Mouse (Mus musculus) embryo, embryonic 10.5 days (tissue): Measurements from ENCODE around the gene Hspa14.
A peak's percentile ranks its signal among the peaks of the same experiment; 100 is the strongest.

Experiments used
- DNase-seq: peaks from one replicate; pipeline ENCODE4 v3.0.0-alpha.2; 2015; ENCODE audit warnings: low spot score

Gene Hspa14

DNA sequence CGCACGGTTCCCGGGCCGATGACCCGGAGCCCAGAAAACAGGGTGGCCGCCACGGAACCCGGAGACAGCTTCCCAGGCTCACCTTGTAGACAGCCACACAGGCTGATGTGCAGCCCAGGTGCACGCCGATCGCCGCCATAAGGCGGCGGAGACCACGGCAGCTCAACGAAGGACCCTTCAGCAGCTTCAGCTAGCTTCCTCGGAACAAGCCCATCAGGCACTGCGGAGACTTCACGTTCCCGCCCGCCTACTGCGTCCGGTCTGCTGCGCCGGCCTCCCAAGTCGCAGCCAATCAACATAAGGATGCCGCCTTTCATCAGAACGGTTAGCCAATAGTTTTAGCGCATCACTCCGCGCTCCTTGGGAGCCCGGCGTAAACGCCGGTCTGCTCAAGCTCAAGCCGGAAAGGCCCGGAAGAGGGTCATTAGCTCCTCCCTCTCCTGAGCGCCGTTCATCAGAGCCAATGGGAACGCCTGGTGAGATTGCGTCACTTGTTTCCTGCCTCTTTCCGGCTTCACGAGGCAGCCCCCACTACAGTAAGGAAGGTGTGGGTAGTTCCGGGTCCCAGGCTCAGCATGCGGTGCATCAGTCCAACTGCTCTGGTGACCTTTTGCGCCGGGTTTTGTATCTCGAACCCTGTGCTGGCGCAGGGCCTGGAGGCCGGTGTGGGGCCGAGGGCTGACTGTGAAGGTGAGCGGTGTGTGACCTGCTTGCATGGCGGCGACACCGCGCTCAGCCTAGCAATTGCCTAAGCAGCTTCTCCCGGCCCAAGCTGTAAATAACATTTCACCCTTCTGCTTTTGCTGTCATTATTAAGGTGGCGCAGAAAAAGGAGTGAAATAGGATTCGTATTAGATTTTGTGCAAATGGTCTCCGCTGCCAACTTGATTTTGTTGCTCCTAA is at the start of gene Hspa14, which contains the start of the genes Gm45902 and Cdnf:
TSS of gene Hspa14 (minus strand) at position 263 of the 903 bp plus-strand sequence.
TSS of gene Gm45902 (minus strand) at position 239 of the 903 bp plus-strand sequence.
TSS of gene Cdnf (plus strand) at position 479 of the 903 bp plus-strand sequence.
- DNase-seq: peak; percentile 99

DNA sequence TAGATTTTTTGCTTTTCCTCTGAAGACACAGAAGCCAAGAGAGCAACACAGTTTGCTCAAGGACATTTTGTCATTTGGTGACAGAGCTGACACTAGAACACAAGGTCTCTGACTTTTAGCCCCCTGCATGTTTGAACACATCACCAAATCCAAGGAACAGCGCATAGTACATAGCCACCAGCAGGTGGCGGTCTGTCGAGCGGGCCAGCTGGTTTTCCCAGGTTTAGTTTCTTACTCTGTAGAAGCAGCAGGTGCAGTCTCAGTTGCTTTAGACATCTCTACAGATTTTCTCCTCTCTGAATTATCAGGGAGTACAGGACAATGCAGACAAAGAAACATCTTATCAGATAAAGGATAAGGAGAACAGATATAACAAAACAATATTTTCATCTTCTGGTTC is 34.0 kb upstream of the Hspa14 start:
- DNase-seq: peak; percentile 71

DNA sequence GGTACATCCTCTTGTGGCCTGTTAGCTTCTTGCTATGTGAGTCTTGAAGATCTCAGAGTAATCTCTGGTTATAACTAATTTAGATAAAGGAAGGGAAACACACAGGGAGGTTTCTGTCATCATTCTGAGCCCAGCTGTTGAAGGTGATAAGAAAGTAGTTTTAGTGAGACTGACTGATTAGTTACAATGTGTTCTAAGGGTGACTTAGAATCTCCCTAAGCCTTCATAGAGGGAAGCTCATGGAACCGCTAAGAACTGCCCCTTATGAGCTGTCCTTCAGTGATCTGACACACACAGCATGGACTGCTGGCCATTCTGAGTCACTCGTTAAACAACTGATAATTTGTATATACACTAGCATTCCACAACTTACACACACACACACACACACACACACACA is 33.4 kb upstream of the Hspa14 start:
- DNase-seq: no peak

DNA sequence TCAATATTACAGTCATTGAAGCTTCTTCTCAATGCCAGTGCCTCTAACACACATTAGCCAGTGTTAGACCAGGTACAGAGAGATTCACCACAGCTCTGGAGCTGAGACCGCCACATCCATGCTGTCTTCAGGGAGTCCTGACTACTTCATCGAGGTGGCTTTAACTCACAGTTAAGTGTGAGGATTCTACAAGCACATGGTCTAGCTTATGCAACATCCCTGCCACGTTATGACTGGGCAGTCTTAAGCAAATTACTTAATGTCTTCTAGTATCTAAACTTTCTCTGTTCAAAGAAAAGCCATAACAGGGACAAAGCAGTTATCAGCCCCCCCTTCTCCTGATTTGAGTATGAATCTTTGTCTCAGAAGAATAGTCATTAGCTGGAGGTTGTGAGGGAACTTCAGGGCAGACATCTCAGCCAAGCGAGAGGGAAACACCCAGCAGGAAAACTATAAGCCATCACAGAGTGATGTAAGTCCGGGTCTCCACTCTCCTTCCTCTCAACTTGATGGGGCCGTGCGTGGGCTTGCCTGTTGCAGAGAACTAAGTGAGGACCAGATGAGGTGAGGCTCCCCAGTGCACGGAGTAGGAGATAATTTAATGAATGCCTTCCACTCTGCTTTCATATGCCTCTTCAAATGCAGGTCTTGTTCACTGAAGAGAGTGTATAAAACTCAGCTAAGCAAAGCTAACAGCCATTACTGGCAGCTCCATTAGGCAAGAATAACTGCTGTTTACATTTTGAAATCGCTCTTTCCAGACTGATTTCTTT is 28.9 kb upstream of the Hspa14 start:
- no peak for DNase-seq

DNA sequence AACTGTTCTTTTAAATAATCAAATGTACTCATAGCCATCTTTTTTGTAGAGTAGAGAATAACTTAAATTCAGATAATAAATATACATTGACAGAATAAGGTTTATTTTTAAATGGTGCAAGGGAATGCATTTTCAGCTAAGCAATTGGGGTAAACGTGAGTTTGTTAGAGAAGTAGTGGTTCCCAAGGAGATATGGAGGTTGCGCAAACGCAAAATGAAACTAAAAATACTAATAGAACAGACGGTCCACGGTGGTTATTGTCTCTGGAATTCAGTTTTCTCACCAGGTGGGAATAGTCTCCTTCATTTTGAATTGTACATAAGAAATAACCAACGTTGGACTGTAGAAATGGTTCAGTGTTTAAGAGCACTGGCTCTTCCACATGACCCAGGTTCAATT is 13.7 kb upstream of the Hspa14 start:
- no peak for DNase-seq

DNA sequence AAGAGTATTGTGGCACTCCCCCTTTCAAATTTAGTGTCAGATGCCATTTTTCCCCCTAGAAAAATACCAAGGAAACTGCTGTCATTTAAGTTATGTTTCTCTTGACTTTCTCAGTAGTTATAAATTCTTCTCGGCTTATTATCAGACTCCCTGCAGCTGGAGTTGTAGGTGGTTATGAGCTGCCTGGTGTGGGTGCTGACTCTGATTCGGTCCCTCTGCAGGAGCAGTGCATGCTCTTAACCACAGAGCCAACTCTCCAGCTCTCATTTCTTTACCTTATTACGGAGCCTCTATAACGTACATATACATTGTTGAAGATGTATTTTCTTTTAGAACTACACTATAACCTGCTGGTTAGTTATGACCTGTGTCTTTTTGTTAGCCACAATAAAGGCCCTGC is 9.9 kb upstream of the Hspa14 start:
- DNase-seq: no peak

DNA sequence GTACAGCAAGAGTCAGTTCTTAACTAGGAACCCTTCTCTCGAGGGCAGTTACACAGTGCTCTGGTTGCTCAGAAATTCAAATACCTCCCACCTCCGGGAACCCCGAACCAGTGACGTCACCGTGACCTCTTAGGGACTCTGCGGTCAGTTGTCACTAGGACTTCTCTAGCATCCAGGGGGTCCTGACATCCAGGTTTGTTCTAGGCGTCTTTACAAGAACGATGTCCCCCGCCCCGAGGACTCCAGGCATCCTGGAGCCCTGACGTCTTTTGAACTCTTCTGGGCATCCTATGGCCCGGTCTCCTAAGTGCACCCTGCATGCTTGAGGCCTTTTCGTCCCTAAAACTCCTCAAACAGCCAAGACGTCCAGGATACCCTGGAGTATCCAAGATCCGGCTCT is 538 bp downstream of the Hspa14 start:
- DNase-seq: peak; percentile 83

DNA sequence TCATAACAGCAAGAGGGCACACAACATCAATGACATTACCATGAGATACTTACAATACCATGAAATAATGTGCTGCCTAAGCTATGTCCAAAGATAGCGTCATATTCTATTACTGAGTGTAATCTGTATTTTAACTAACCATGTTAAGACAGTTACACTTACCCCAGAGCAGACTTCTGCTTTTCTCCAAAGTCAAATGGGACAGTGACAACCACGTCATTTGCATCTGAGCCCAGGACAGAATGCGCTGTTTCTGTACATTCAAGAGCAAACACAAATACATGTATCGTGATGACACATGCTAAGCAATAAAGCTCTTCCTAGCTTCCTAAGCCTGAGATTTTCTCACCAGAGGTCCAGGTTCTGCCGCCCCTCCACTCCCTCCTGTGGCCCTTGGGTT is 11.7 kb downstream of the Hspa14 start:
- no peak for DNase-seq

DNA sequence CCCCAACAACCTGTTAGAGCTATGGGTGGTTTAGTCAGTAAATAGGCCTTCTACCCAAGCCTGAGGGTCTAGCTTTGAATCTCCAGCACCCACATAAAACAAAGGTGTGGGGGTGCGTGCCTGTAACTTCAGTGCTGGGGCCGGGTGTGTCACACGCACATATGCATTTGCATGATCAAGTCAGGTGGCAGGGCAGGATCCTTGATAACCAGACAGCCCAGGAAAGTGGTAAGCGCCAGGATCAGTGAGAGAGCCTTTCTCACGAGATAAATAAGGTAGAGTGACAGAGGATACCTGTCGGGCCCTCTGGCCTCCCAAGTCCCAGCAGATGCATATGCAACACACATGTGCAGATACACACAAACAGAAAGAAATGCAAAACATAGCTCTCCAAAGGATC is 13.1 kb downstream of the Hspa14 start:
- DNase-seq: no peak

DNA sequence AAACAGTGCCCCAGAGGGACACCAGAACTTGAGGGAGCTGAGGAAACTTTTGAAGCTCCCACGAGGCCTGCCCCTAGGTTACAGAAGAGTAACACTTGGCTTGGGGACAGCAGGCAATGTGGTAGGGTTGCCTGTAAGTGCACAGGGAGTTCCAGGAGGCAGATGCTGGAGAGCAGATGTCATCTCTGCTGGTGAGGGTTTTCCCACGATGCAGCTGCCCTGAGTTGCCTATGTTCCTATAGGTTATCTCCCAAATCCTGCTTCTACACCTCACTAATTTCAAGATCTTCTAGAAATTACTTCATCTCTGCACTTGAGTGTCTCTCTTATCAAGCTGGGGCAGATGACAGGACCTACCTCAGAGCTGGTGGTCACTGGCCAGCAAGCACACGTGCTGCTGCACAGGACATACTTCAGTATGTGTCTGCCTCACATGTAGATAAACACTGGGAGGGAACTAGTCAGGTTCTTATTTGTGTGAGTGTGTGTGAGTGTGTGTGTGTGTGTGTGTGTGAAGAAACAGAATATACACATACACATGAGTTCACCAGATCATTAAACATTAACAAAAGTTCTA is 18.7 kb downstream of the Hspa14 start:
- DNase-seq: no peak

DNA sequence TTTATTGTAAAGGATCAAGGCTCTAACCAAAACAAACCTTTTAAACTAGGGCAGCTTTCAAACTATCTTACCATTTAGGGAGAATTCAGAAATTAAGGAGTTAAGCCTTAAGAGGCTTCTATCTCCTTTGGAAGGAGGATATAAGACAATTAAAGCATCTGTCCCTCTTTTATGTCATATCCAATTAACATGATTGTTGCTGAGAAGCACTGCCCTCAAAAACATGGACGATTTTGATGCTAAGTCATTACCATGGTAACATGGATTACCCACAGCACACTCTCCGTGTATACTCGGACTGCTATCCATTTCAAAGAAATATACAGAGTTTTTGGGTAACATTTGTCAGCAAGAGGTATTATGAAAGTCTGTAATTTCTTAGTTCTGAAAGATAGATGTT is 22.8 kb downstream of the Hspa14 start:
- no peak for DNase-seq

DNA sequence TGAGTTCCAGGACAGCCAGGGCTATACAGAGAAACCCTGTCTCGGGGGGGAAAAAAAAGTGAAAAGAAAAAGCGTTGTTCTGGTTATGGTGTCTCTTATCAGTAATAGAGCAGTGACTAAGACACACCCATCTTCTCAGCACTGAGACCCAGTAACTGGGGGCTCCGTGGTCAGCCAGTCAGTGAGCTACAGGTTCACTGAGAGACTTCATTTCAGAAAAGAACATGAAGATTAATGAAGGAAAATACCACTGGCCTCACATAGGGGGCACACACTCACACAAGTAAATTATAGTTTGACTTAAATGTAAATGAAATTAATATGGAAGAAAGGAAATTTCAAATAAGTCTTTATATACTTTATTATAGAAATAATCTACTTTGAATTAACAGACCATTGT is 32.4 kb downstream of the Hspa14 start:
- DNase-seq: no peak

DNA sequence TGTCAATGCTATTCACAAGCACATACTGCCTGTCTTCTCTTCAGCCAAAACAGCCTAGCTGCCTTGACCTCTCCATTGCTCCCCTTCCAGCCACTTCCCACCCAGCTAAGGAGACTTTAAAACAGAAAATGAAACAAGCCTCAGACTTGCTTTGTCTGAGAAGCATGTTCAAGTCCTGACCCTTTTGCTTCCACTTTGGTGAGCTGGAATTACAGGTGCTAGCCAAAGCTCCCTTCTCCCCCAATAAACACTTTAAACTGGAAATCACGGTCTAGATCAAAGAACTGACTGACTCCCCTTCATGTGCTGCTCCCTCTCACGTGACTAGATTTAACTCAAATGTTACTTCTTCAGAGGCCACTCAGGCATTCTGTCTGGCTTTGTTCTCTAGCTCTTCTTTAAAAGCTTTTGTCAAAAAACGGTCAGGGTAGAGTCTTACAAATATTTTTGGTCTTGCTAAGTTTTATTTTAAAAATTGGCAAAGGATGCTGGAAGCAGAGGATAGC is 36.8 kb downstream of the Hspa14 start:
- peak; percentile 1 for DNase-seq

DNA sequence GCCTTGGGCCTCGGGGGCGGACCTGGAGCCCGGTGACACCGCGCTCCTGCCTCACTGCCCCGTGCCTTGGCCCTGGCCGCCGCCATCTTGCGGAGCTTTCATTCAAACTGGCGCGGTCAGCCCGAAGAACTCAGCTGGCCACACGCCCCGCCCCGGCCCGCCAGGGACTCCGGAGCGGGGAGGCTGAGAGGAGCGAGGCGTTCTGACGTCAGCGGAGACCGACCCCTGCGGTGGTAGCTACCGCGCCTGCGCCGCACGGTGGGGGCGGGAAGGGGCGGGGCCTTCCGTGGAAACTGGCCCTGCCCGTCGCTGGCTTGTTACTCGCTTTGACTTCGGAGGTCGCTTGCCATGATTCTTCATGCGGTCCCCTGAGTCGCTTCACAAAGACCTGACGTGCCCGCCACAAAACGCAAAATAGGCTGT is 37.7 kb downstream of the Hspa14 start, which contains the start of gene Suv39h2:
TSS of gene Suv39h2 (minus strand) at position 171 of the 423 bp plus-strand sequence.
- DNase-seq: peak; percentile 98

DNA sequence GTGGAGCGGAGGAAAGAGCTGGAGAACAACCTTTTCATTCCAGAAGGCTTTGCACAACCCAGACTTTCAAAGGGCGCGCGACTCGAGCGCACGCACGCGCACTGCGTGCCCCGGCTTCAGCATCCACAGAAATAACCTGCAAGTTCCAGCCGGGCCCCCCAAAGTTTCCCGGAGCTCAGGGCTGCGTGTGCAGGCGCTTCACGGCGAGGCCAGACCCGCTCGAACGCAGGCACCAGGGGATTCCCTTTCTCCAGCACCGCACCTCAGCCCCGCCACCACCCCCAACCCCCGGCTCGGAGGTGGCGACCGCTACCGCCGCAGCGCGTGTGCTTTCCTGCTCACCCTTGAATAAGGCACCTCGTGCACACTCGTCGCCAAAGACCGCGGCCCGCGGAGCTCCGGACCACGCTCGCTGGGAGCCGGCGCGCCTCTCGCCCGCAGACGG is 38.2 kb downstream of the Hspa14 start:
- DNase-seq: peak; percentile 80

DNA sequence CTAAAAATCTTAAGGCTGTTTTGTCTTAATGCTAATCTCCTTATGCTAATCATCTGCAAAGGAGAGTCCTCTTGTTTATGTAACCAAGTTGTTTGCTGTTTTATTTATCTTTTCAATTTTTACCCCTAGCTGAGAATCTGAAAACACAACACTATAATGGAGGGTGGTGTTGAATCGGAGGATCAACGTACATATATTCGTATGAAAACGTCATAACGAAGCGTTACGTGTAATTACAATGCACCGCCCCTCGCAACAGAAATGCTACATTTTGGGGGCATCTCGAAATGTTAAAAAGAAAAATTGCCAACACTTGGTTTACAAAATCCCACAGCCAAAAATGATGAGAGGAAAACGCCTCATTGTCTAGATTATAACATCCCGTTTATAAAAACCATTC is 38.7 kb downstream of the Hspa14 start:
- DNase-seq: no peak

DNA sequence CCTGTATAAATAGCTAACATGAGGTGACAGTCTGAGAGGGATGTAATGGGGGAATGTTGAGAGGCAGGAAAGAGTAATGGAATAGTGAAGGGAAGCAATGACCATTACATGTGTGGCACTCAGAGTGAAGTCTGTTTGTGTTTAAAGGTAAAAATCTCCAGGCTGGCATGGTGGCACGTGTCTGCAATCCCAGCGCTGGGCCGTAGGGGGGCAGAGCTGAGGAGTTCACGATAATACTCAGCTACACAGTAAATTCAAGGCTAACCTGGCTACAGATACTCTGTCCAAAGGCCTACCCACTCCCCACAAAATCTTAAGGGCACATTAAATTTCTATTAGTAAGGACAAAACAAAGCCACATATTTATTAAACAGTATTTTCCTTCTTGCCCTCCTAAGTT is 56.0 kb downstream of the Hspa14 start:
- DNase-seq: no peak

DNA sequence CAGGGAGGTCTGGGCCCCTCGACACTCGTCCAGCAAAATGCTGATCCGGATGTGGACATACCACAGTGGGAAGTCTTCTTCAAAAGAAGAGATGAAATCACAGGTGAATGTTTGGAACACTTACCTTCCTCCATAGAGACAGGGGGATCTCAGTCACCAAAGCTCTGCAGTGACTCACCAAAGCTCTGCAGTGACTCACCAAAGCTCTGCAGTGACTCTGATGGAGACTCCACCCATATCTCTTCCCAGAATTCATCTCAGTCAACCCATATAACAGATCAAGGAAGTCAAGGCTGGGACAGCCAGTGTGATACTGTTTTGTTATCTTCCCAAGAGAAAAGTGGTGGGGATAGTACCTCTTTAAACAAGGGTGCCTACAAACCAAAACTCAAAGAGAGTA is 59.5 kb downstream of the Hspa14 start:
- no peak for DNase-seq

DNA sequence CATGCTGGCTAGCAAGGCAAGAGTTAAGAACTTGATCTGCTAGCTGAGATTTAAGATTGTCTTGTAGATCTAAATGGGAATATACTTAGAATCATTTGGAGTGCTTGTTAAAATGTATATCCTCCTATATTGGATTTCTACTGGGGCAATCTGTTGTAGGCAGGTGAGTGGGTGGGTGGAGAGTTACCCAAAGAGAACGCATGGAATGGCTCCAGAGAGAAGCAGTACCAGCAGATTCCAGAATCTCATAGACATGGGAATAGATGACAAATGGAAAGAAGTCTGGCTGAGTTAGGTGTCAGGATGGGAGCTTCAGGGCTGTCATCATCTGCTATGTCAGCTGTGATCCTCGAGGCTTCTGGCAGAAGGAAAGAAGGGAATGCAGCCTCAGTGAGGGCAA is 63.2 kb downstream of the Hspa14 start:
- no peak for DNase-seq

DNA sequence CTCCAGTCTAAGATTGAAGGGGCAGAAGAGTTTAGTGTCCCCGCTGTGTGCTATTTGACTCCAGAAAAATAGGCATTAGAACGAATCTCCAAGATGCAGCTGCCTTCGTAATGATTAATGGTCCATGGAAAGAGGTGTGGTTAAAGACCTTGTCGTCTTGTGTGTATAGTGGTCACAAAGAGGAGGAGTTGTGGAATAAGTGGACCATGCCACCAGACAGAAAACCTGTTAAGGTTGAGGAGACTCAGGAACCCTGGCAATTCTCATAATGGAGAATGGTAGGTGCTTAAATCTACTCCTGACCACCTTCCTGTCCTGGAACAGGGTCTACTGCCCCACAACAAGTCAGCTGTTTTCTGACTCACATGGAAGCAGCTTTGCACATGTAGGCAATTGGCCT is 66.6 kb downstream of the Hspa14 start:
- no peak for DNase-seq

DNA sequence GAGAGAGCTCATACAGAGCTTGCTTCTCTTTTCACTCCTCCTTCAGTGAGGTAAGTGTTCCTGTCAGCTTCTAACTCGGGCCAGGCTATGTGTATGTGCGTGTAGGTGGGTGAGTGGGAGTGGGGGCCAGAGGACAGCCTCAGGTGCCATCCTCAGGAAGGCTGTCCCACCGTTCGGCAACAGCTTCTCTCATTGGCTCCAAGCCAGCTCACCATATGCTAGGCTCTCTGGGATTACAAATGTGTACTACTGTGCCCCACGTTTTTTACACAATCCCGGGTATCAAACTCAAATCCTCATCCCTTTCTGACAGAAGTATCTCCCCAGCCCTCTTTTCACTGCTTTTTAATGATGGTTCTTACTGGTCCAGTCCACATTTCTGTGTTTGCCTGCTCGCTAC is 68.4 kb downstream of the Hspa14 start:
- no peak for DNase-seq
